Mouse (Mus musculus) hindbrain, embryonic 11.5 days (tissue): ENCODE results near the gene Polr1d. TPM values are rescaled to one million over a fixed set of nuclear protein-coding genes. Genes with fewer than 3 reads are reported as not detected.

Source experiments
- ATAC-seq: fragments of 200-750 bp; cut with Nextera tagmentation; 2 replicates; pipeline ENCODE4 v1.8.0; 2017; ENCODE audit warnings: mild to moderate bottlenecking, moderate TSS enrichment, moderate library complexity; ENCODE audit not compliant: low FRiP score
- DNase-seq: peaks from one replicate; pipeline ENCODE4 v3.0.0-alpha.2; 2015; ENCODE audit warnings: low spot score
- H3K27ac ChIP-seq: fragments of 300-500 bp; sonication (generic); 2 replicates; pipeline ENCODE4 v1.5.1; 2014; ENCODE audit warnings: mild to moderate bottlenecking, low read depth, low read length
- H3K27me3 ChIP-seq: fragments of 300-500 bp; sonication (generic); 2 replicates; pipeline ENCODE4 v1.6.1; 2014; ENCODE audit warnings: mild to moderate bottlenecking, low read length, moderate library complexity, mixed read lengths; ENCODE audit not compliant: control insufficient read depth, insufficient read depth
- H3K36me3 ChIP-seq: fragments of 300-500 bp; sonication (generic); 2 replicates; pipeline ENCODE4 v1.6.1; 2014; ENCODE audit warnings: mild to moderate bottlenecking, low read length, moderate library complexity, mixed read lengths; ENCODE audit not compliant: control insufficient read depth, insufficient read depth
- H3K4me1 ChIP-seq: fragments of 300-500 bp; sonication (generic); replicated peaks from 2 replicates; pipeline ENCODE4 v1.6.1; 2014; ENCODE audit warnings: low read length, mixed read lengths; ENCODE audit not compliant: control insufficient read depth, insufficient read depth
- H3K4me2 ChIP-seq: fragments of 300-500 bp; sonication (generic); replicated peaks from 2 replicates; pipeline ENCODE4 v1.6.1; 2014; ENCODE audit warnings: mild to moderate bottlenecking, low read depth, low read length
- H3K4me3 ChIP-seq: fragments of 300-500 bp; sonication (generic); 2 replicates; pipeline ENCODE4 v1.5.1; 2014; ENCODE audit warnings: low read depth, low read length
- H3K9ac ChIP-seq: fragments of 300-500 bp; sonication (generic); 2 replicates; pipeline ENCODE4 v1.6.1; 2014; ENCODE audit warnings: low read depth, low read length
- H3K9me3 ChIP-seq: fragments of 300-500 bp; sonication (generic); 2 replicates; pipeline ENCODE4 v1.6.1; 2016; ENCODE audit warnings: low read length; ENCODE audit not compliant: control insufficient read depth
- WGBS: fragments of 180-500 bp; shearing (Covaris S2); extraction: QIAGEN DNeasy Blood & Tissue Kit; methylation state at CpG from one replicate; pipeline ENCODE4 v1.1.7; 2014; 5-methylcytosine and 5-hydroxymethylcytosine counted together
- polyA plus RNA-seq: library from polyadenylated mRNA; unstranded; fragments of >200 nt; fragmentation: Nextera tagmentation; extraction: Ambion mirVana; gene quantifications from 2 replicates; pipeline ENCODE4 v1.2.1, GENCODE M21; 2014

The Polr1d gene
- polyA plus RNA-seq, 1 experiment from 2014 or later: 119 TPM

DNA sequence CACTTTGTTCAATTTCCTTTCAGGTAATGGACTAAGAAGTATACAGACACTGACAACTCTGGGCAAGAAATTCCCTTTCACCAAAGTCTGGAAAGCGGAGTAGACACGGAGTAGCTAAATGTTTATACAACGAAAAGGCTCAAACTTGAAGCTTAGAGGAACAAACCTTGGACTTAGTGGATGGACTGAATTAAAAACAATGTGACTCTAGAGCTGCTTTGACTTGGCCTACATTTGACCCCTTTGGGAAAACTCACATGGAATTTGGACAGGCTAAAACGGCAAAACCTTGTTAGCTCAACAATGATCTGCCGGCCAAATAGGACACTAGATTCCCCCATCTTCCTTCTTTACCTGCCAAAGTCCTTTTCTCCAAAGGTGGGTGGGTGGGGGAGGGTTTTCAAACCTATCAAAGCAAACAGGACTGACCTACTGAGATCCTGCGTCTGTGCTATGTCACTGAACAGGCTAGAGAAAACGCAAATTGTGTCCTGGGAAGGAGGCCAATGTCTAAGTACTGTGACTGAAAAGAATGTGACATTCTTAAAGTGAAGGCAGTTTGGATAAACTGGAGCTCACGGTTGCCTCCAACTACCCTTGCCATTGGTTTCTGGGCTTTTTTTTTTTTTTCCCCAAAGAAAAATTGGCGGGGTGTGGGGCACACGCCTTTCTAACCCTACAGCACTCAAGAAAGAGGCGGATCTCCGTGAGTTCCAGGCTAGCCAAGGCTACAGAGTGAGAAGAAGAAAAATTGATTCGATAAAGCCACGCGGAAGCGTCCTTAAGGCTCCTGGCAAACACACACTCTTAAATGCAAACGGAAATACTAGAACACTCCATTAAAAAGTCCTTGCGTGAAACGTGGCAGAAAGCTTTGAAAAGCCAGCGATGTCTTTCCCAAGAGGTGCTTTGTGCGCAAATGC lies 1.5 kb upstream of the Polr1d start:
- 16% methylated on average over 21 of the region's 21 CpGs for WGBS
- Histone ChIP-seq H3K4me1 (peaks cover 5% of the 10 kb centered on the region; the same call in 1 of the 2 replicates), H3K27ac (peak overlapping the region; percentile 58; the same call in 1 of the 2 replicates), H3K36me3 (no peaks in the 10 kb centered on the region), H3K4me3 (peak overlapping the region; percentile 83), H3K27me3 (no peaks in the 10 kb centered on the region), H3K9me3 (no peaks in the 10 kb centered on the region), H3K9ac (peak overlapping the region; percentile 77), H3K4me2 (peak overlapping the region; percentile 89)
- DNase-seq (no peak), ATAC-seq (no peak)

GRCm38 (mm10) chr5:147076026-147076798 lies 638 bp upstream of the Polr1d start, which contains the start of gene Lnx2:
Gene Lnx2, minus strand, starts transcription at chr5:147076586.
- WGBS: under 1% methylated on average over 63 of the region's 65 CpGs

GRCm38 (mm10) chr5:147077305-147078034 lies 620 bp downstream of the Polr1d start:
- WGBS: under 1% methylated on average over 52 of the region's 57 CpGs
- H3K4me1 ChIP-seq: peaks cover 5% of the 10 kb centered on the region; the same call in 1 of the 2 replicates
- H3K27me3 ChIP-seq: no peaks in the 10 kb centered on the region
- peak overlapping the region; percentile 85; the same call in 1 of the 2 replicates for H3K27ac ChIP-seq
- peak overlapping the region; percentile 88 for H3K4me2 ChIP-seq
- peak overlapping the region; percentile 83 for H3K4me3 ChIP-seq
- peak overlapping the region; percentile 79 for H3K9ac ChIP-seq
- ATAC-seq (peak; percentile 69), DNase-seq (peak; percentile 92)
- no peaks in the 10 kb centered on the region for H3K9me3 ChIP-seq
- H3K36me3 ChIP-seq: no peaks in the 10 kb centered on the region

More at GRCm38 (mm10) chr5:147076026-147076798, 638 bp upstream of the Polr1d start, which contains the start of gene Lnx2:
- Histone ChIP-seq H3K27ac (peak within 1 kb of the TSS; percentile 85), H3K9me3 (no peaks in the 10 kb centered on the region), H3K4me1 (peaks cover 5% of the 10 kb centered on the region; the same call in 1 of the 2 replicates), H3K36me3 (no peaks in the 10 kb centered on the region), H3K9ac (peak within 1 kb of the TSS; percentile 79), H3K4me3 (peak within 1 kb of the TSS; percentile 83), H3K27me3 (no peaks in the 10 kb centered on the region), H3K4me2 (peak within 1 kb of the TSS; percentile 89)
- DNase-seq (peak; percentile 98), ATAC-seq (peak; percentile 99)

DNA sequence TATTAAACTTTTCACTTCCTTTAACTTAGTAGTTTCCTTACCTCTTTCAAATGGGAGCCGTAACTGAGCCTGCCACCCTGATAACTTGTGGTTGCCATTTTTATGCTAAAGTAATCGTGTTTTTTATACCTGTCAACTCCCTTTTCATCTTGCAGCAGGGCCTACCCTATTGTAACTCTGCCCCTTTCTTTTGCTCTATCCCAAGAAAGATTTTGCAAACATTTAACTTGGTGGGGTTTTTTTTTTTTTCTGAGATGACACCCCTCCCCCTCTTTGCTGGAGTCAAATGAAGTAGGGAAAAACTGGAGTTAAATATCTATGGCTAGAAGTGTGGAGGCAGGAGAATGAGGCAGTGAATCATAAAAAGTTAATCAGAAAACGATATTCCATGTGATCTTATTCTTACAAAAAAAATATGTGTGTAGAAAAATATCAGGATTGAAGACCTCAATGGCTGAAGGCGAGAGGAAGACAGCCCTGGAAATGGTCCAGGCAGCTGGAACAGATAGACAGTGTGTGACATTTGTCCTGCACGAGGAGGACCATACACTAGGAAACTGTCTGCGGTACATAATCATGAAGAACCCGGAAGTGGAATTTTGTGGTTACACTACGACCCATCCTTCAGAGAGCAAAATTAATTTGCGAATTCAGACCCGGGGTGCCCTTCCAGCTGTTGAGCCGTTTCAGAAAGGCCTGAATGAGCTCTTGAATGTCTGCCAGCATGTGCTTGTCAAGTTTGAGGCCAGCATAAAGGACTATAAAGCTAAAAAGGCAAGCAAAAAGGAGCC lies 1.5 kb downstream of the Polr1d start:
- WGBS: 63% methylated on average over 11 of the region's 11 CpGs
- Histone ChIP-seq H3K4me2 (peak overlapping the region; percentile 88), H3K9ac (peak overlapping the region; percentile 79), H3K9me3 (no peaks in the 10 kb centered on the region), H3K4me1 (peaks cover 5% of the 10 kb centered on the region; the same call in 1 of the 2 replicates), H3K27me3 (no peaks in the 10 kb centered on the region), H3K4me3 (peak overlapping the region; percentile 83), H3K36me3 (no peaks in the 10 kb centered on the region), H3K27ac (no peak overlapping the region)
- DNase-seq: no peak
- ATAC-seq: no peak

GRCm38 (mm10) chr5:147085201-147085894 lies 8.5 kb downstream of the Polr1d start:
- Histone ChIP-seq H3K27me3 (no peaks in the 10 kb centered on the region), H3K9me3 (no peaks in the 10 kb centered on the region), H3K36me3 (no peaks in the 10 kb centered on the region), H3K27ac (no peak overlapping the region), H3K9ac (no peak overlapping the region), H3K4me2 (no peak overlapping the region), H3K4me1 (no peaks in the 10 kb centered on the region), H3K4me3 (no peak overlapping the region)
- WGBS: 93% methylated on average over 9 of the region's 9 CpGs
- ATAC-seq (no peak), DNase-seq (no peak)

GRCm38 (mm10) chr5:147086816-147087215 lies 10.0 kb downstream of the Polr1d start:
- H3K27ac ChIP-seq: no peak overlapping the region
- H3K9ac ChIP-seq: no peak overlapping the region
- ATAC-seq: no peak
- no peak overlapping the region for H3K4me2 ChIP-seq
- H3K4me3 ChIP-seq: no peak overlapping the region
- H3K27me3 ChIP-seq: no peaks in the 10 kb centered on the region
- 95% methylated on average over 4 of the region's 4 CpGs for whole genome bisulfite sequencing
- no peaks in the 10 kb centered on the region for H3K9me3 ChIP-seq
- no peak for DNase-seq
- H3K36me3 ChIP-seq: no peaks in the 10 kb centered on the region
- no peaks in the 10 kb centered on the region for H3K4me1 ChIP-seq

- no peak overlapping the region for H3K9ac ChIP-seq
- ATAC-seq (no peak), DNase-seq (no peak)
- no peaks in the 10 kb centered on the region for H3K36me3 ChIP-seq
- no peaks in the 10 kb centered on the region for H3K4me1 ChIP-seq
- no peak overlapping the region for H3K4me2 ChIP-seq
- WGBS: 81% methylated on average over 3 of the region's 3 CpGs
- H3K4me3 ChIP-seq: no peak overlapping the region
- H3K27me3 ChIP-seq: no peaks in the 10 kb centered on the region
- H3K9me3 ChIP-seq: no peaks in the 10 kb centered on the region
- no peak overlapping the region for H3K27ac ChIP-seq
These were observed 13.0 kb downstream of the Polr1d start for GRCm38 (mm10) chr5:147089836-147090235.
